Mouse (Mus musculus): ENCODE results near the gene Fcgr4.

- TF ChIP-seq CTCF (IDR thresholded peaks at IDR 0.05; ENCODE audit: low read depth, low read length) (no peak), POLR2A (IDR thresholded peaks at IDR 0.05; ENCODE audit: borderline replicate concordance, low read depth, low read length) (no peak)
These were observed 27.8 kb downstream of the Fcgr4 start for GRCm38 (mm10) chr1:171046501-171046900.
